Mouse (Mus musculus) myocyte (in vitro differentiated cells): ENCODE results near the gene Adgrl2.

Experiments
- CEBPB ChIP-seq: IDR thresholded peaks from 2 replicates; pipeline ENCODE4 v1.6.1; 2011; ENCODE audit warnings: mild to moderate bottlenecking, moderate library complexity; ENCODE audit not compliant: poor library complexity, insufficient read depth, severe bottlenecking
- MYOD1 ChIP-seq, 3 experiments: IDR thresholded peaks; one replicate each; pipeline ENCODE4 v1.6.1; 2011; ENCODE audit warnings: control low read depth in 2 of 3, low read depth in 2 of 3, mild to moderate bottlenecking in 2 of 3, moderate library complexity in 1 of 3; ENCODE audit not compliant: insufficient read length in 2 of 3, control insufficient read depth in 1 of 3
- POLR2A ChIP-seq: IDR thresholded peaks from one replicate; pipeline ENCODE4 v1.6.1; 2011; ENCODE audit warnings: low read depth, mild to moderate bottlenecking, control low read depth, moderate library complexity; ENCODE audit not compliant: insufficient read length
- REST ChIP-seq: IDR thresholded peaks from one replicate; pipeline ENCODE4 v1.6.1; 2011; ENCODE audit warnings: mild to moderate bottlenecking, control low read depth, moderate library complexity; ENCODE audit not compliant: insufficient read depth, insufficient read length
- SRF ChIP-seq: IDR thresholded peaks from one replicate; pipeline ENCODE4 v1.6.1; 2011; ENCODE audit warnings: low read depth; ENCODE audit not compliant: control insufficient read depth, insufficient read length
- TCF12 ChIP-seq: IDR thresholded peaks from one replicate; pipeline ENCODE4 v1.6.1; 2011; ENCODE audit warnings: mild to moderate bottlenecking, control low read depth; ENCODE audit not compliant: poor library complexity, insufficient read depth, severe bottlenecking
- USF1 ChIP-seq: IDR thresholded peaks from one replicate; pipeline ENCODE4 v1.6.1; 2011; ENCODE audit warnings: low read depth, mild to moderate bottlenecking, control low read depth, moderate library complexity

- no peak for TF ChIP-seq REST
- TF ChIP-seq POLR2A, result no peak
- TF ChIP-seq TCF12, result no peak
- TF ChIP-seq SRF, result no peak
- no peak for TF ChIP-seq USF1
- no peak for TF ChIP-seq CEBPB
- TF ChIP-seq MYOD1 (IDR thresholded peaks at IDR 0.05; ENCODE audit: control insufficient read depth in 1 of 3, insufficient read length in 2 of 3, low read depth in 2 of 3), result no peak
Observed at GRCm38 (mm10) chr3:148977124-148977529, 13.2 kb downstream of the Adgrl2 start.
